Mouse (Mus musculus): ENCODE data around the gene Ncor2.

DNA sequence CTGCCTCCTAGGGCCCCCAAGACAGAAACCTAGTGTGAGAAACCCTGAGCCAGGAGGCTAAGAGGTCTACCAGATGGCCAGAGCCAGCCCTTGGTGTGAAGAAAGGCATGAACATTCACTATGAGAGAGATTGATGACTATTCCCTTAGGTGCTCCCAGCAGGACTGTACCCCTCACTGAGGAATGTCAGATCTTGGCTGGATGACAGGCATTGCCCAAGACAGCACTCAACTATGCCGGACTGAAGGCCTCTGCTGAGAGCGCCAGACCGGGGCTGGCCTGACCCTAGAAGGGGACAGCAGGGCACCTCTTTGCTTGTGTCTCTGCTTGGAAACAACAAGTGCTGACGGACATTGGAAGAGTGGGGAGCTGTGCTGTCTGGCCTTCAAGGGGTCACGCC is 159.9 kb downstream of the Ncor2 start:
- TF ChIP-seq MXI1 (IDR thresholded peaks at IDR 0.05; ENCODE audit: low read depth, low read length) (no peak), GATA1 (IDR thresholded peaks at IDR 0.05; ENCODE audit: low read depth, low read length) (no peak), GABPA (IDR thresholded peaks at IDR 0.05; ENCODE audit: low read depth, low read length) (no peak), POLR2A (IDR thresholded peaks at IDR 0.05; ENCODE audit: control insufficient read depth in 1 of 2, insufficient read depth in 1 of 2, low read depth in 1 of 2, low read length in 2 of 2, poor library complexity in 1 of 2) (no peak), CTCF (IDR thresholded peaks at IDR 0.05 in 2 of 3, conservative IDR thresholded peaks at IDR 0.05 in 1 of 3; ENCODE audit: control insufficient read depth in 1 of 3, insufficient read depth in 1 of 3, low read depth in 2 of 3, low read length in 3 of 3, poor library complexity in 1 of 3, severe bottlenecking in 1 of 3) (no peak), EP300 (IDR thresholded peaks at IDR 0.05; ENCODE audit: low read depth in 1 of 2, low read length in 2 of 2) (no peak), E2F4 (IDR thresholded peaks at IDR 0.05; ENCODE audit: borderline replicate concordance, low read depth, low read length) (no peak), TBP (IDR thresholded peaks at IDR 0.05; ENCODE audit: low read depth, low read length) (no peak), NELFE (IDR thresholded peaks at IDR 0.05; ENCODE audit: low read depth, low read length) (no peak), MYC (IDR thresholded peaks at IDR 0.05; ENCODE audit: low read depth, low read length) (no peak), HCFC1 (IDR thresholded peaks at IDR 0.05; ENCODE audit: low read depth, low read length) (no peak)
